ENCODE assay signal across 20 mouse cellular contexts in the genomic region with DNA sequence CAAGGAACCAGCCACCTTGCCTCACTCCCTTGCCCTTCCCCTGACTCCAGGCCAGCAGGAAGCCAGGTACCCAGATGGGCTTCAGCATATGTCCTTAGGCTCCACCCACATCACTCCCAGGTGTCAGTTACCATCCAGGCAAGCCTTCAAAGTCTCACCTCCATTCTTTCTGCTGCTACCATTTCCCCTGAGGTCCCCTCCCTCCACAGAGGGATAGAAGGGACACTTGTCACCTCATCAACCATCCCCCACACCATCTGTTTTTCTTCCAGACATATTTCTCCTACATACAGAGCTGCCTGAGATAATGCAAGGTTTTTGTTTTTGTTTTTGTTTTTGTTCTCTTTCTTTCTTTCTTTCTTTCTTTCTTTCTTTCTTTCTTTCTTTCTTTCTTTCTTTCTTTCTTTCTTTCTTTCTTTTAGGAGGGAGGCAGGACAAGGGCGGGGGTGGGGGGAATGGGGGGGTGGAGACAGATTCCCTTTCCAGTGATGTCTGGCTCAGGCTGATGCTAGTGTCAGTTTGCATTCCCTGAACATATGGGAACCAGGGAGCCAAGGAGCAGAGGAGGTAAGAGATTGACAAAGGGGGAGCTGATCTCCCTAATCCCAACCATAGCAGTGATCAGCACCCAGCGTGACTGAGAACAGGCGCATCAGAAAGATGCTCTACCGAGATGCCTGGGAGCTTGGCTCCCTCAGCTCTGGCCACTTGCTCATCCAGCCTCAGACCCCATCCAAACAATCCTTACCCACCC. TPM values are rescaled to one million over a fixed set of nuclear protein-coding genes. Genes with fewer than 3 reads are reported as not detected.
DNase-seq lines count a peak whose midpoint lies in the region; ATAC-seq and TF ChIP-seq lines count a peak whose summit lies in the region.
"Had no signal": no experiment of that assay in that cellular context is flagged by ENCODE, and none has a peak within 500 bp of the region (broad histone marks: within the 10 kb centered on the region; RNA-seq: fewer than 3 reads in every experiment).

No protein-coding gene starts in this region.

- H3K27ac ChIP-seq in midbrain, embryonic 12.5 days (replicated peaks) = peak overlapping the region; percentile 42; the same call in 1 of the 2 replicates
- H3K27ac ChIP-seq in midbrain, embryonic 16.5 days (ENCODE audit: low read length) = no peak overlapping the region
- H3K27ac ChIP-seq in embryonic facial prominence, embryonic 14.5 days (replicated peaks; ENCODE audit: low read depth, low read length) = no peak overlapping the region
- peak overlapping the region; percentile 87 for H3K27ac ChIP-seq in forebrain, embryonic 15.5 days (replicated peaks)
- H3K27ac ChIP-seq in hindbrain, embryonic 16.5 days (ENCODE audit: low read depth, low read length) = peak overlapping the region; percentile 52; the same call in 1 of the 2 replicates
- H3K27ac ChIP-seq in left cerebral cortex, adult 2 months = no peak overlapping the region
- H3K27ac ChIP-seq: heart, embryonic 10.5 days; intestine, embryonic 15.5 days; limb, embryonic 15.5 days had no signal

- H3K36me3 ChIP-seq in midbrain, embryonic 12.5 days = 0 out of 2 replicates have a peak, but pooled peaks cover 3% of the 10 kb centered on the region
- peaks cover 3% of the 10 kb centered on the region; the same call in 1 of the 2 replicates for H3K36me3 ChIP-seq in midbrain, embryonic 16.5 days (ENCODE audit: control insufficient read depth, insufficient read depth, low read length)
- 0 out of 2 replicates have a peak, but pooled peaks cover 3% of the 10 kb centered on the region for H3K36me3 ChIP-seq in embryonic facial prominence, embryonic 14.5 days (ENCODE audit: control insufficient read depth, insufficient read depth, low read length)
- no peaks in the 10 kb centered on the region for H3K36me3 ChIP-seq in forebrain, embryonic 15.5 days
- H3K36me3 ChIP-seq in hindbrain, embryonic 16.5 days (ENCODE audit: control insufficient read depth, insufficient read depth, low read length) = no peaks in the 10 kb centered on the region
- H3K36me3 ChIP-seq: intestine, embryonic 15.5 days had no signal

- no peaks in the 10 kb centered on the region for H3K27me3 ChIP-seq in midbrain, embryonic 12.5 days
- H3K27me3 ChIP-seq in midbrain, embryonic 16.5 days (ENCODE audit: control insufficient read depth, insufficient read depth, low read depth, low read length) = no peaks in the 10 kb centered on the region
- no peaks in the 10 kb centered on the region for H3K27me3 ChIP-seq in embryonic facial prominence, embryonic 14.5 days (replicated peaks; ENCODE audit: control insufficient read depth, insufficient read depth, low read length)
- no peaks in the 10 kb centered on the region for H3K27me3 ChIP-seq in forebrain, embryonic 15.5 days
- no peaks in the 10 kb centered on the region for H3K27me3 ChIP-seq in hindbrain, embryonic 16.5 days (replicated peaks; ENCODE audit: control insufficient read depth, insufficient read depth, low read length)
- H3K27me3 ChIP-seq: intestine, embryonic 15.5 days; limb, embryonic 15.5 days; Patski had no signal

- H3K9me3 ChIP-seq in midbrain, embryonic 12.5 days = no peaks in the 10 kb centered on the region
- H3K9me3 ChIP-seq in midbrain, embryonic 16.5 days (replicated peaks; ENCODE audit: control insufficient read depth, low read length, poor library complexity, severe bottlenecking) = no peaks in the 10 kb centered on the region
- H3K9me3 ChIP-seq in embryonic facial prominence, embryonic 14.5 days (ENCODE audit: control insufficient read depth, low read length) = no peaks in the 10 kb centered on the region
- no peaks in the 10 kb centered on the region for H3K9me3 ChIP-seq in forebrain, embryonic 15.5 days
- H3K9me3 ChIP-seq in hindbrain, embryonic 16.5 days (ENCODE audit: control insufficient read depth, low read length) = no peaks in the 10 kb centered on the region
- H3K9me3 ChIP-seq: heart, embryonic 10.5 days; intestine, embryonic 15.5 days; limb, embryonic 15.5 days had no signal

- WGBS in midbrain, embryonic 12.5 days = 24% methylated on average over 4 of the region's 4 CpGs
- 19% methylated on average over 4 of the region's 4 CpGs for WGBS in midbrain, embryonic 16.5 days
- WGBS in embryonic facial prominence, embryonic 14.5 days = 32% methylated on average over 4 of the region's 4 CpGs
- WGBS in forebrain, embryonic 15.5 days = 34% methylated on average over 4 of the region's 4 CpGs
- 46% methylated on average over 4 of the region's 4 CpGs for WGBS in hindbrain, embryonic 16.5 days

- DNase-seq in embryonic facial prominence, embryonic 14.5 days (ENCODE audit: low spot score) = no peak
- DNase-seq in left cerebral cortex, adult 2 months (ENCODE audit: extremely low spot score in 1 of 2, low spot score in 2 of 2) = no peak
- DNase-seq in layer of hippocampus, postnatal 36 days = no peak
- DNase-seq: adrenal gland, postnatal 36 days; cerebellum, adult 9-10 months; embryo, embryonic 11 days; heart, postnatal 14 days; layer of hippocampus, adult 9-11 months; lung, postnatal 10 days; right cerebral cortex, postnatal 14 days; thymus, postnatal 36 days had no signal

- peaks cover 26% of the 10 kb centered on the region for H3K4me1 ChIP-seq in midbrain, embryonic 12.5 days
- peaks cover 21% of the 10 kb centered on the region for H3K4me1 ChIP-seq in midbrain, embryonic 16.5 days (ENCODE audit: control insufficient read depth, insufficient read depth, low read length)
- peaks cover 13% of the 10 kb centered on the region for H3K4me1 ChIP-seq in embryonic facial prominence, embryonic 14.5 days (ENCODE audit: control insufficient read depth, insufficient read depth, low read length)
- peaks cover 47% of the 10 kb centered on the region for H3K4me1 ChIP-seq in forebrain, embryonic 15.5 days
- peaks cover 10% of the 10 kb centered on the region; the same call in 1 of the 2 replicates for H3K4me1 ChIP-seq in hindbrain, embryonic 16.5 days (ENCODE audit: control insufficient read depth, insufficient read depth, low read depth, low read length)

- intact Hi-C loops in left cerebral cortex, adult 2 months (cut with DNase I) = no loop called here

- H3K4me3 ChIP-seq in midbrain, embryonic 12.5 days = no peak overlapping the region
- no peak overlapping the region for H3K4me3 ChIP-seq in midbrain, embryonic 16.5 days (ENCODE audit: low read depth, low read length)
- no peak overlapping the region for H3K4me3 ChIP-seq in embryonic facial prominence, embryonic 14.5 days (ENCODE audit: low read depth, low read length)
- H3K4me3 ChIP-seq in forebrain, embryonic 15.5 days = no peak overlapping the region
- no peak overlapping the region for H3K4me3 ChIP-seq in hindbrain, embryonic 16.5 days (ENCODE audit: low read length)
- H3K4me3 ChIP-seq in left cerebral cortex, adult 2 months = no peak overlapping the region
- H3K4me3 ChIP-seq: heart, embryonic 10.5 days; intestine, embryonic 15.5 days; limb, embryonic 15.5 days had no signal

- H3K4me2 ChIP-seq in midbrain, embryonic 12.5 days (replicated peaks) = no peak overlapping the region
- no peak overlapping the region for H3K4me2 ChIP-seq in midbrain, embryonic 16.5 days (ENCODE audit: low read length)
- H3K4me2 ChIP-seq in embryonic facial prominence, embryonic 14.5 days (ENCODE audit: low read depth, low read length) = no peak overlapping the region
- no peak overlapping the region for H3K4me2 ChIP-seq in forebrain, embryonic 15.5 days (replicated peaks)
- H3K4me2 ChIP-seq in hindbrain, embryonic 16.5 days (ENCODE audit: low read length) = no peak overlapping the region
- H3K4me2 ChIP-seq: intestine, embryonic 15.5 days; limb, embryonic 15.5 days had no signal

- TF ChIP-seq CTCF in left cerebral cortex, adult 2 months (IDR thresholded peaks at IDR 0.05) = no peak

- no peak for ATAC-seq in midbrain, embryonic 12.5 days (ENCODE audit: low FRiP score, low read depth)
- ATAC-seq in midbrain, embryonic 16.5 days = no peak
- peak; percentile 44 for ATAC-seq in embryonic facial prominence, embryonic 14.5 days (ENCODE audit: low read depth)
- ATAC-seq in forebrain, embryonic 15.5 days (replicated peaks) = peak; percentile 70
- ATAC-seq in hindbrain, embryonic 16.5 days = no peak
- ATAC-seq: activated CD4-positive, CD25-positive, alpha-beta regulatory T cell, adult 4 months; intestine, embryonic 15.5 days; Patski had no signal

- H3K9ac ChIP-seq in midbrain, embryonic 12.5 days (replicated peaks) = no peak overlapping the region
- no peak overlapping the region for H3K9ac ChIP-seq in midbrain, embryonic 16.5 days (ENCODE audit: low read depth, low read length)
- no peak overlapping the region for H3K9ac ChIP-seq in embryonic facial prominence, embryonic 14.5 days (ENCODE audit: low read depth, low read length)
- H3K9ac ChIP-seq in forebrain, embryonic 15.5 days (replicated peaks) = no peak overlapping the region
- H3K9ac ChIP-seq in hindbrain, embryonic 16.5 days (ENCODE audit: low read depth, low read length) = no peak overlapping the region
- H3K9ac ChIP-seq: intestine, embryonic 15.5 days; limb, embryonic 15.5 days had no signal

RNA-seq across cellular contexts. Expression of gene Nav1, which starts 34.8 kb away (rescaled TPM):
- polyA plus RNA-seq in midbrain, embryonic 12.5 days (2016; fragmentation: Nextera tagmentation; extraction: Ambion mirVana) = 25.1 and 25.6 TPM in 2 replicates
- 53.9 and 57.1 TPM in 2 replicates for polyA plus RNA-seq in midbrain, embryonic 16.5 days (2015; fragmentation: Nextera tagmentation; extraction: Ambion mirVana)
- polyA plus RNA-seq in embryonic facial prominence, embryonic 14.5 days (2014; fragmentation: Nextera tagmentation; extraction: Ambion mirVana) = 16.7 and 18.0 TPM in 2 replicates
- polyA plus RNA-seq in forebrain, embryonic 15.5 days (2015; fragmentation: Nextera tagmentation; extraction: Ambion mirVana) = 48.1 and 51.1 TPM in 2 replicates
- polyA plus RNA-seq in hindbrain, embryonic 16.5 days (2015; fragmentation: Nextera tagmentation; extraction: Ambion mirVana) = 48.8 and 50.1 TPM in 2 replicates
- 10 to 100 TPM; 55.4 to 68.4 TPM for total RNA-seq in left cerebral cortex, adult 2 months (2021)
- 10 to 100 TPM; 64.6 to 75.1 TPM for total RNA-seq in layer of hippocampus, postnatal 36 days (2021)

Comparison
In these comparisons a context has a peak if more than half of its experiments do, and no peak if none do; other contexts are left out.
1. H3K27ac ChIP-seq: peak in midbrain, embryonic 12.5 days (single experiment), forebrain, embryonic 15.5 days (single experiment) and hindbrain, embryonic 16.5 days (single experiment); none in midbrain, embryonic 16.5 days (single experiment), embryonic facial prominence, embryonic 14.5 days (single experiment) and left cerebral cortex, adult 2 months (single experiment).
2. ATAC-seq: peak in embryonic facial prominence, embryonic 14.5 days (single experiment) and forebrain, embryonic 15.5 days (single experiment); none in midbrain, embryonic 12.5 days (single experiment), midbrain, embryonic 16.5 days (single experiment) and hindbrain, embryonic 16.5 days (single experiment).